39 mouse cellular contexts compared by ENCODE assay signal in genomic region chr9:120113456-120113855, GRCm38 (mm10). TPM values are rescaled to one million over a fixed set of nuclear protein-coding genes. Genes with fewer than 3 reads are reported as not detected.
DNase-seq lines count a peak whose midpoint lies in the region; ATAC-seq and TF ChIP-seq lines count a peak whose summit lies in the region.
"Had no signal": no experiment of that assay in that cellular context is flagged by ENCODE, and none has a peak within 500 bp of the region (broad histone marks: within the 10 kb centered on the region; RNA-seq: fewer than 3 reads in every experiment).

No protein-coding gene starts in this region.

- H3K9me3 ChIP-seq in heart, embryonic 10.5 days, result no peaks in the 10 kb centered on the region
- no peaks in the 10 kb centered on the region for H3K9me3 ChIP-seq in kidney, embryonic 14.5 days (ENCODE audit: control insufficient read depth, low read length)
- H3K9me3 ChIP-seq in liver, embryonic 14.5 days (ENCODE audit: control insufficient read depth, low read length), result no peaks in the 10 kb centered on the region
- H3K9me3 ChIP-seq in stomach, postnatal 0 days (ENCODE audit: control insufficient read depth, low read length), result no peaks in the 10 kb centered on the region
- H3K9me3 ChIP-seq: embryonic facial prominence, embryonic 10.5 days; embryonic facial prominence, embryonic 15.5 days; forebrain, embryonic 15.5 days; hindbrain, embryonic 13.5 days; limb, embryonic 12.5 days; midbrain, embryonic 13.5 days; neural tube, embryonic 15.5 days had no signal

- peak; percentile 51 for DNase-seq in heart, embryonic 10.5 days (ENCODE audit: low spot score)
- no peak for DNase-seq in heart, postnatal 10 days
- peak; percentile 22 to 23 for DNase-seq in kidney, postnatal 36 days
- DNase-seq in liver, embryonic 14.5 days (ENCODE audit: low read depth in 3 of 3, low spot score in 3 of 3), result no peak
- DNase-seq in stomach, postnatal 0 days (ENCODE audit: low spot score), result peak; percentile 13
- DNase-seq in layer of hippocampus, adult 8-10 months (ENCODE audit: low spot score in 2 of 2), result no peak
- DNase-seq in left cerebral cortex, postnatal 25 days (ENCODE audit: low spot score in 2 of 2), result no peak
- DNase-seq: adrenal gland, adult 8-10 months; cerebellum, adult 8-10 months; cerebellum, postnatal 25 days; gastrocnemius, postnatal 25 days; kidney, postnatal 10 days; lung, adult 18-20 months; retina, postnatal 1 day; right cerebral cortex, postnatal 25 days; spleen, adult 18-20 months; thymus, adult 18-20 months; thymus, postnatal 25 days had no signal

- H3K4me1 ChIP-seq in heart, embryonic 10.5 days, result peaks cover 22% of the 10 kb centered on the region
- H3K4me1 ChIP-seq in kidney, embryonic 14.5 days (ENCODE audit: control insufficient read depth, insufficient read depth, low read length), result no peaks in the 10 kb centered on the region
- H3K4me1 ChIP-seq in liver, embryonic 14.5 days (replicated peaks; ENCODE audit: control insufficient read depth in 2 of 2, insufficient read depth in 2 of 2, low read length in 1 of 2), result peaks cover 52 to 67% of the 10 kb centered on the region in 2 experiments
- H3K4me1 ChIP-seq in stomach, postnatal 0 days (replicated peaks; ENCODE audit: control insufficient read depth, insufficient read depth), result no peaks in the 10 kb centered on the region

- H3K4me3 ChIP-seq in heart, embryonic 10.5 days, result no peak overlapping the region
- no peak overlapping the region for H3K4me3 ChIP-seq in kidney, embryonic 14.5 days (ENCODE audit: low read length)
- H3K4me3 ChIP-seq in liver, embryonic 14.5 days (ENCODE audit: insufficient read depth in 1 of 2, low read depth in 2 of 2, low read length in 2 of 2), result peak overlapping the region in 1 of 2 experiments; percentile 17; a peak in 2 of 4 replicates
- H3K4me3 ChIP-seq in stomach, postnatal 0 days (ENCODE audit: low read depth, low read length), result no peak overlapping the region
- H3K4me3 ChIP-seq: embryonic facial prominence, embryonic 10.5 days; embryonic facial prominence, embryonic 15.5 days; forebrain, embryonic 15.5 days; hindbrain, embryonic 13.5 days; limb, embryonic 12.5 days; midbrain, embryonic 13.5 days; neural tube, embryonic 15.5 days had no signal

- H3K36me3 ChIP-seq in heart, embryonic 10.5 days, result peaks cover 20% of the 10 kb centered on the region
- peaks cover 15% of the 10 kb centered on the region for H3K36me3 ChIP-seq in kidney, embryonic 14.5 days (ENCODE audit: control insufficient read depth, insufficient read depth, low read length)
- peaks cover 21% of the 10 kb centered on the region for H3K36me3 ChIP-seq in liver, embryonic 14.5 days (replicated peaks; ENCODE audit: control insufficient read depth, insufficient read depth, low read depth)
- peaks cover 3% of the 10 kb centered on the region; the same call in 1 of the 2 replicates for H3K36me3 ChIP-seq in stomach, postnatal 0 days (ENCODE audit: control insufficient read depth, insufficient read depth, low read length)

- H3K4me2 ChIP-seq in kidney, embryonic 14.5 days (replicated peaks; ENCODE audit: low read depth, low read length), result no peak overlapping the region
- peak overlapping the region; percentile 99 for H3K4me2 ChIP-seq in liver, embryonic 14.5 days (ENCODE audit: low read depth)
- no peak overlapping the region for H3K4me2 ChIP-seq in stomach, postnatal 0 days (replicated peaks; ENCODE audit: low read depth)
- H3K4me2 ChIP-seq: embryonic facial prominence, embryonic 15.5 days; forebrain, embryonic 15.5 days; hindbrain, embryonic 13.5 days; limb, embryonic 12.5 days; midbrain, embryonic 13.5 days; neural tube, embryonic 15.5 days had no signal

- TF ChIP-seq CTCF in liver, embryonic 14.5 days (IDR thresholded peaks at IDR 0.05; ENCODE audit: low read depth), result no peak
- no peak for TF ChIP-seq CTCF in stomach, postnatal 0 days (IDR thresholded peaks at IDR 0.05; ENCODE audit: low read depth)

- no peak for ATAC-seq in kidney, embryonic 14.5 days (ENCODE audit: low FRiP score, low TSS enrichment)
- ATAC-seq in liver, embryonic 14.5 days (ENCODE audit: insufficient read depth), result no peak
- ATAC-seq in stomach, postnatal 0 days (ENCODE audit: low FRiP score, low TSS enrichment), result no peak
- ATAC-seq: activated CD4-positive, CD25-positive, alpha-beta regulatory T cell, adult 4 months; forebrain, embryonic 15.5 days; intestine, postnatal 0 days; lung, postnatal 0 days; midbrain, embryonic 13.5 days had no signal

- no peak for TF ChIP-seq EP300 in liver, embryonic 14.5 days (IDR thresholded peaks at IDR 0.05; ENCODE audit: low read depth)
- TF ChIP-seq EP300 in stomach, postnatal 0 days (optimal IDR thresholded peaks at IDR 0.05), result no peak

- H3K27me3 ChIP-seq in heart, embryonic 10.5 days (ENCODE audit: insufficient read depth, poor library complexity, severe bottlenecking), result no peaks in the 10 kb centered on the region
- H3K27me3 ChIP-seq in kidney, embryonic 14.5 days (ENCODE audit: control insufficient read depth, insufficient read depth, low read length), result no peaks in the 10 kb centered on the region
- H3K27me3 ChIP-seq in liver, embryonic 14.5 days (ENCODE audit: control insufficient read depth, insufficient read depth, low read length), result no peaks in the 10 kb centered on the region
- H3K27me3 ChIP-seq in stomach, postnatal 0 days (ENCODE audit: control insufficient read depth, insufficient read depth, low read length), result no peaks in the 10 kb centered on the region
- H3K27me3 ChIP-seq: embryonic facial prominence, embryonic 15.5 days; forebrain, embryonic 15.5 days; hindbrain, embryonic 13.5 days; limb, embryonic 12.5 days; midbrain, embryonic 13.5 days; neural tube, embryonic 15.5 days had no signal

- no peak overlapping the region for H3K9ac ChIP-seq in kidney, embryonic 14.5 days (ENCODE audit: low read depth, low read length)
- peak overlapping the region; percentile 65 for H3K9ac ChIP-seq in liver, embryonic 14.5 days (replicated peaks)
- H3K9ac ChIP-seq in stomach, postnatal 0 days (ENCODE audit: low read length), result no peak overlapping the region
- H3K9ac ChIP-seq: embryonic facial prominence, embryonic 15.5 days; forebrain, embryonic 15.5 days; hindbrain, embryonic 13.5 days; limb, embryonic 12.5 days; midbrain, embryonic 13.5 days; neural tube, embryonic 15.5 days had no signal

- intact Hi-C loops in heart, postnatal 10 days (cut with DNase I), result no loop called here
- intact Hi-C loops in left cerebral cortex, postnatal 25 days (cut with DNase I), result no loop called here

- 0 out of 2 replicates have a peak overlapping the region, but pooled peaks have one; percentile 44 for H3K27ac ChIP-seq in heart, embryonic 10.5 days
- H3K27ac ChIP-seq in kidney, embryonic 14.5 days (ENCODE audit: low read depth, low read length), result no peak overlapping the region
- peak overlapping the region; percentile 95 for H3K27ac ChIP-seq in liver, embryonic 14.5 days
- no peak overlapping the region for H3K27ac ChIP-seq in stomach, postnatal 0 days (replicated peaks)
- H3K27ac ChIP-seq: embryonic facial prominence, embryonic 10.5 days; embryonic facial prominence, embryonic 15.5 days; forebrain, embryonic 15.5 days; hindbrain, embryonic 13.5 days; limb, embryonic 12.5 days; macrophage; midbrain, embryonic 13.5 days; neural tube, embryonic 15.5 days had no signal

- WGBS in heart, embryonic 10.5 days, result 94% methylated on average over 7 of the region's 7 CpGs
- WGBS in kidney, embryonic 14.5 days, result 95% methylated on average over 7 of the region's 7 CpGs
- WGBS in liver, embryonic 14.5 days (ENCODE audit: insufficient replicate concordance), result 75% methylated on average over 6 of the region's 7 CpGs
- WGBS in stomach, postnatal 0 days, result 95% methylated on average over 6 of the region's 7 CpGs

RNA-seq across cellular contexts. Expression of gene Slc25a38, which starts 3.3 kb away (rescaled TPM):
- polyA plus RNA-seq in heart, embryonic 10.5 days (2016; fragmentation: Nextera tagmentation; extraction: Ambion mirVana), result 39.8 and 42.1 TPM in 2 replicates
- total RNA-seq in heart, postnatal 10 days (2021), result 10 to 100 TPM; 10.2 to 11.7 TPM
- 26.2 and 30.3 TPM in 2 replicates for polyA plus RNA-seq in kidney, embryonic 14.5 days (2014; fragmentation: Nextera tagmentation; extraction: Ambion mirVana)
- 94.3 and 106 TPM in 2 replicates for polyA plus RNA-seq in liver, embryonic 14.5 days (2012; rRNA removed)
- polyA plus RNA-seq in liver, embryonic 14.5 days (2014; fragmentation: Nextera tagmentation; extraction: Ambion mirVana), result 118 and 136 TPM in 2 replicates
- 16.3 and 18.2 TPM in 2 replicates for polyA plus RNA-seq in stomach, postnatal 0 days (2015; fragmentation: Nextera tagmentation; extraction: Ambion mirVana)
- 10 to 100 TPM; 23.5 to 31.8 (median 26.7) TPM for total RNA-seq in layer of hippocampus, adult 8-10 months (2022)
- total RNA-seq in left cerebral cortex, postnatal 25 days (2021), result 10 to 100 TPM; 26.0 to 27.6 TPM

RNA-seq across cellular contexts. Expression of gene Rpsa, which starts 14.0 kb away (rescaled TPM):
- 1,047 and 1,189 TPM in 2 replicates for polyA plus RNA-seq in heart, embryonic 10.5 days (2016; fragmentation: Nextera tagmentation; extraction: Ambion mirVana)
- 100 to 1,000 TPM; 624 to 658 TPM for total RNA-seq in heart, postnatal 10 days (2021)
- polyA plus RNA-seq in kidney, embryonic 14.5 days (2014; fragmentation: Nextera tagmentation; extraction: Ambion mirVana), result 2,066 and 2,566 TPM in 2 replicates
- 1,110 and 1,446 TPM in 2 replicates for polyA plus RNA-seq in liver, embryonic 14.5 days (2012; rRNA removed)
- 1,498 and 1,559 TPM in 2 replicates for polyA plus RNA-seq in liver, embryonic 14.5 days (2014; fragmentation: Nextera tagmentation; extraction: Ambion mirVana)
- 941 and 957 TPM in 2 replicates for polyA plus RNA-seq in stomach, postnatal 0 days (2015; fragmentation: Nextera tagmentation; extraction: Ambion mirVana)
- 100 to 1,000 TPM; 400 to 515 (median 436) TPM for total RNA-seq in layer of hippocampus, adult 8-10 months (2022)
- 100 to 1,000 TPM; 397 to 401 TPM for total RNA-seq in left cerebral cortex, postnatal 25 days (2021)

RNA-seq across cellular contexts. Expression of gene Ccr8, which starts 21.5 kb away (rescaled TPM):
- not detected in 2 replicates for polyA plus RNA-seq in heart, embryonic 10.5 days (2016; fragmentation: Nextera tagmentation; extraction: Ambion mirVana)
- total RNA-seq in heart, postnatal 10 days (2021), result not detected
- not detected in 2 replicates for polyA plus RNA-seq in kidney, embryonic 14.5 days (2014; fragmentation: Nextera tagmentation; extraction: Ambion mirVana)
- polyA plus RNA-seq in liver, embryonic 14.5 days (2012; rRNA removed), result not detected in 2 replicates
- not detected in 2 replicates for polyA plus RNA-seq in liver, embryonic 14.5 days (2014; fragmentation: Nextera tagmentation; extraction: Ambion mirVana)
- 0.07 and 0.13 TPM in 2 replicates for polyA plus RNA-seq in stomach, postnatal 0 days (2015; fragmentation: Nextera tagmentation; extraction: Ambion mirVana)
- not detected for total RNA-seq in layer of hippocampus, adult 8-10 months (2022)
- total RNA-seq in left cerebral cortex, postnatal 25 days (2021), result not detected
- total RNA-seq: adrenal gland, adult 8-10 months; adrenal gland, postnatal 4 days; gastrocnemius, adult 18-20 months; gastrocnemius, postnatal 25 days; heart, postnatal 25 days; layer of hippocampus, postnatal 10 days; left cerebral cortex, adult 18-20 months; left cerebral cortex, postnatal 14 days; megakaryocyte-erythroid progenitor cell, adult 5-6 weeks; monocyte, adult 5-6 weeks had no signal
- polyA plus RNA-seq: embryonic facial prominence, embryonic 10.5 days; forebrain, embryonic 15.5 days; heart, embryonic 11.5 days; hindbrain, embryonic 13.5 days; limb, embryonic 12.5 days; macrophage; midbrain, embryonic 13.5 days; neural tube, embryonic 15.5 days had no signal

RNA-seq across cellular contexts. Expression of gene Mobp, which starts 36.1 kb away (rescaled TPM):
- polyA plus RNA-seq in heart, embryonic 10.5 days (2016; fragmentation: Nextera tagmentation; extraction: Ambion mirVana), result not detected in 2 replicates
- not detected for total RNA-seq in heart, postnatal 10 days (2021)
- not detected in 2 replicates for polyA plus RNA-seq in kidney, embryonic 14.5 days (2014; fragmentation: Nextera tagmentation; extraction: Ambion mirVana)
- 0.01 TPM in 1 of 2 replicates, not detected in the other for polyA plus RNA-seq in liver, embryonic 14.5 days (2012; rRNA removed)
- polyA plus RNA-seq in liver, embryonic 14.5 days (2014; fragmentation: Nextera tagmentation; extraction: Ambion mirVana), result not detected in 2 replicates
- 0.32 and 0.51 TPM in 2 replicates for polyA plus RNA-seq in stomach, postnatal 0 days (2015; fragmentation: Nextera tagmentation; extraction: Ambion mirVana)
- total RNA-seq in layer of hippocampus, adult 8-10 months (2022), result 100 to 1,000 TPM; 395 to 477 (median 422) TPM
- total RNA-seq in left cerebral cortex, postnatal 25 days (2021), result 100 to 1,000 TPM; 294 to 388 TPM
- total RNA-seq: adrenal gland, postnatal 4 days; gastrocnemius, adult 18-20 months; gastrocnemius, postnatal 25 days; megakaryocyte-erythroid progenitor cell, adult 5-6 weeks; monocyte, adult 5-6 weeks had no signal
- polyA plus RNA-seq: activated CD4-positive, CD25-positive, alpha-beta regulatory T cell, adult 4 months; heart, embryonic 11.5 days; hindbrain, embryonic 13.5 days; limb, embryonic 12.5 days; lung, postnatal 0 days; macrophage had no signal

RNA-seq across cellular contexts. Expression of gene Cx3cr1, which starts 43.8 kb away (rescaled TPM):
- polyA plus RNA-seq in heart, embryonic 10.5 days (2016; fragmentation: Nextera tagmentation; extraction: Ambion mirVana), result 1.1 and 4.1 TPM in 2 replicates
- total RNA-seq in heart, postnatal 10 days (2021), result 1 to 10 TPM; 3.9 to 7.1 TPM
- 3.0 and 7.4 TPM in 2 replicates for polyA plus RNA-seq in kidney, embryonic 14.5 days (2014; fragmentation: Nextera tagmentation; extraction: Ambion mirVana)
- 1.4 and 1.5 TPM in 2 replicates for polyA plus RNA-seq in liver, embryonic 14.5 days (2012; rRNA removed)
- 0.69 and 1.3 TPM in 2 replicates for polyA plus RNA-seq in liver, embryonic 14.5 days (2014; fragmentation: Nextera tagmentation; extraction: Ambion mirVana)
- polyA plus RNA-seq in stomach, postnatal 0 days (2015; fragmentation: Nextera tagmentation; extraction: Ambion mirVana), result 8.6 and 9.5 TPM in 2 replicates
- total RNA-seq in layer of hippocampus, adult 8-10 months (2022), result 100 to 1,000 TPM in 2 of 4 experiments, 10 to 100 TPM in 2; 28.2 to 108 (median 66.4) TPM
- total RNA-seq in left cerebral cortex, postnatal 25 days (2021), result 10 to 100 TPM; 33.5 to 33.7 TPM

Comparison
In these comparisons a context has a peak if more than half of its experiments do, and no peak if none do; other contexts are left out.
1. DNase-seq: peak in heart, embryonic 10.5 days (single experiment), kidney, postnatal 36 days (2 of 2) and stomach, postnatal 0 days (single experiment); none in heart, postnatal 10 days (0 of 2), liver, embryonic 14.5 days (0 of 3), layer of hippocampus, adult 8-10 months (0 of 2) and left cerebral cortex, postnatal 25 days (0 of 2).
2. H3K27ac ChIP-seq: peak in heart, embryonic 10.5 days (single experiment) and liver, embryonic 14.5 days (single experiment); none in kidney, embryonic 14.5 days (single experiment) and stomach, postnatal 0 days (single experiment).